Mouse (Mus musculus) lung, embryonic 16.5 days (tissue): ENCODE data around the gene Foxe1. TPM values are rescaled to one million over a fixed set of nuclear protein-coding genes. Genes with fewer than 3 reads are reported as not detected.

Experiments used
- ATAC-seq: fragments of 200-750 bp; cut with Nextera tagmentation; 2 replicates; pipeline ENCODE4 v1.8.0; 2017; ENCODE audit warnings: low read depth, mild to moderate bottlenecking, moderate library complexity
- H3K27ac ChIP-seq: fragments of 300-500 bp; sonication (generic); 2 replicates; pipeline ENCODE4 v1.5.1; 2014; ENCODE audit warnings: mild to moderate bottlenecking, control low read depth, low read length
- H3K27me3 ChIP-seq: fragments of 300-500 bp; sonication (generic); 2 replicates; pipeline ENCODE4 v1.6.1; 2014; ENCODE audit warnings: low read depth, low read length, mixed read lengths; ENCODE audit not compliant: control insufficient read depth, insufficient read depth
- H3K36me3 ChIP-seq: fragments of 300-500 bp; sonication (generic); 2 replicates; pipeline ENCODE4 v1.6.1; 2014; ENCODE audit warnings: low read length; ENCODE audit not compliant: control insufficient read depth, insufficient read depth
- H3K4me1 ChIP-seq: fragments of 300-500 bp; sonication (generic); replicated peaks from 2 replicates; pipeline ENCODE4 v1.6.1; 2014; ENCODE audit warnings: low read length, mixed read lengths; ENCODE audit not compliant: control insufficient read depth, insufficient read depth
- H3K4me2 ChIP-seq: fragments of 300-500 bp; sonication (generic); 2 replicates; pipeline ENCODE4 v1.6.1; 2014; ENCODE audit warnings: low read depth, low read length, control low read depth
- H3K4me3 ChIP-seq: fragments of 300-500 bp; sonication (generic); 2 replicates; pipeline ENCODE4 v1.5.1; 2014; ENCODE audit warnings: mild to moderate bottlenecking, low read length, control low read depth
- H3K9ac ChIP-seq: fragments of 300-500 bp; sonication (generic); 2 replicates; pipeline ENCODE4 v1.6.1; 2014; ENCODE audit warnings: low read length, control low read depth
- H3K9me3 ChIP-seq: fragments of 300-500 bp; sonication (generic); 2 replicates; pipeline ENCODE4 v1.6.1; 2016; ENCODE audit warnings: low read length; ENCODE audit not compliant: control insufficient read depth
- WGBS: fragments of 180-500 bp; shearing (Covaris S2); extraction: QIAGEN DNeasy Blood & Tissue Kit; methylation state at CpG from one replicate; pipeline ENCODE4 v1.1.7; 2014; 5-methylcytosine and 5-hydroxymethylcytosine counted together
- polyA plus RNA-seq: library from polyadenylated mRNA; unstranded; fragments of >200 nt; fragmentation: Nextera tagmentation; extraction: Ambion mirVana; gene quantifications from 2 replicates; pipeline ENCODE4 v1.2.1, GENCODE M21; 2015

Gene Foxe1
- polyA plus RNA-seq: not detected in 2 replicates

DNA sequence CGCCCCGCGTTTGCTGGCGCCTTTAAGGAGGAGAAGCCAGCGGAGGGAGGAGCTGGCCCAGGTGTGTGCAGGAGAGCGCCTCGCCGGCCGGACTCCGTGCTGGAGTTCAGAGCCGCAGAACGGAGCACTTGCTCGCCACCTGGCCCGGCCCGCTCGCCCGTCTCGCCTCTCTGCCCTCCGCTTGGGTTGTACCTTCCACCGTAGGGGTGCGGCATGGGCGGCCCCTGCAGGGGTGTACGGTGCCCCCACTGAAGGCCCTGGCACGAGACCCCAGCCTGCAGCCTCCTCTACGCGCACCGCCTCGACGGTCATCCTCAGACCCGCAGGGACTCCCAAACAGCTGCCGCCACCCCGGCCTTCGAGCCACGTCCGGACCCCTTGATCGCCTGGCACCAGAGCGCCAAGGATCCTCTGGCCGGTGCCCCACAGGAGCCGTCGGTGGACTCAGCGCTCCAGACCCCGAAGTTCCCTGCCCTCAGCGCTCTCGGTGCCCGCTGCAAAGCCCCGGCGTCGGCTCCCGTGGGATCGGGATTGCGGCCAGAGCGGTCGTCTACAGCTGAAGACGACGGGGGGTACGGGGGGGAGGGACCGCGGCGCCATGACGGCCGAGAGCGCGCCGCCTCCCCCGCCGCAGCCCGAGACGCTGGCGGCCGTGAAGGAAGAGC is at the start of gene Foxe1:
Gene Foxe1, plus strand, starts transcription at position 14 of the 665 bp plus-strand sequence.
- whole genome bisulfite sequencing: 1% methylated on average over 61 of the region's 70 CpGs
- H3K27me3 ChIP-seq: peaks cover 98% of the 10 kb centered on the region
- H3K4me1 ChIP-seq: peaks cover 5% of the 10 kb centered on the region
- peak within 1 kb of the TSS; percentile 42 for H3K4me3 ChIP-seq
- H3K4me2 ChIP-seq: peak within 1 kb of the TSS; percentile 55
- H3K27ac ChIP-seq: no peak within 1 kb of the TSS
- no peak within 1 kb of the TSS for H3K9ac ChIP-seq
- H3K36me3 ChIP-seq: no peaks in the 10 kb centered on the region
- H3K9me3 ChIP-seq: no peaks in the 10 kb centered on the region; the same call in 1 of the 2 replicates
- 0 out of 2 replicates have a peak, but pooled peaks have one; percentile 15 for ATAC-seq

DNA sequence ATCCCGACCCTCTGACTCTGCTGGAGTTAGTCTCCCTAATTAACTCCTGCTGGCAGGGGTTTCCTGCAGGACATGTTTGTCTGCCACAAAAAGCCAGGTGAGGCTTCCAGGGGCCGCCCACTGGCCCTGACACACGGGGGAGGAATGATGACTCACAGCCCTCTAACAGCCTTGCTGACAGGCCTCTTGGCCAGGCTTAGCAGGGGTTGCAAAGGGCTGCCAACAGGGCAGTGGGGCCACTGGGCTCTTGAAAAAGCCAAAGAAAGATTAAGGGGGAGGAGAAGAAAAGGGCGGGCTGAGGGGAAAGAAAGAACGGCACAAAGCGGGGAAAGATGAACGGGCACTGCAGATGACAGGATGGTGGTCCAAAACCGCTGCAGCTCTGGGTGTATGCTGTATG is 39.3 kb upstream of the Foxe1 start:
- no peak overlapping the region for H3K27ac ChIP-seq
- peak overlapping the region; percentile 85 for H3K4me2 ChIP-seq
- peak overlapping the region; percentile 75 for H3K4me3 ChIP-seq
- H3K27me3 ChIP-seq: peaks cover 3% of the 10 kb centered on the region; the same call in 1 of the 2 replicates
- peak; percentile 50; the same call in 1 of the 2 replicates for ATAC-seq
- H3K9ac ChIP-seq: peak overlapping the region; percentile 41; the same call in 1 of the 2 replicates
- H3K9me3 ChIP-seq: no peaks in the 10 kb centered on the region
- no peaks in the 10 kb centered on the region for H3K36me3 ChIP-seq
- peaks cover 7% of the 10 kb centered on the region for H3K4me1 ChIP-seq
- 5% methylated on average over 8 of the region's 8 CpGs for WGBS

DNA sequence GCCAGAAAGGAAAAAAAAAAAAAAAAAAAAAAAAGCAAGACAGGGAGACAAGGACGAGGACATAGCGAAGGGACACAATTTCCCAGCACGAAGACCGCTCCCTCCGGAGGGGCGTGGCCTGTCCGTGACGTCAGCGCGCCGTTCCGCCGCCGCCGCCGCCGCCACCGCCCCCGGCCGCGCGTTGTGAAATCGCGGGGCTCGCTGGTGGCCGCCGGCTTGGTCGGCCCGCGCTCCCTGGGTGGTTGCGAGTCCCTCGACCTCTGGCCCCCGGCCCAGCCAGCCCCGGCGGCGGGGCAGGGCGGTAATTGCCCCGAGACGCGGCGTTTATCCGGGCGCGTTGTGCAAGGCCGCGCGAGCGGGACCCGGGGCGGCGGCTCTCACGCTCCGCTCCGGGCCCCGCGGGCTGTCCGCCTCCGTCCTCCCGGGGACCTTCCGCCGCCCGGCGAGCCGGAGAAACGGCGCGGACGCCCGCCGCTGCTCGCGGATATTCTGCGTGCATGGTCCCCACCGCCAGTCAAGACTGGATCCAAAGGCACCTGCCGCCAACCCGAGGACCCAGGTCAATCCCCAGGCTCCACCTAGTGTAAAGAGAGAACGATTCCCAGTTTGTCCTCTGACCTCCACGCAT is 38.5 kb upstream of the Foxe1 start:
- Histone ChIP-seq H3K4me2 (peak overlapping the region; percentile 85), H3K27ac (peak overlapping the region; percentile 57), H3K27me3 (peaks cover 3% of the 10 kb centered on the region; the same call in 1 of the 2 replicates), H3K36me3 (no peaks in the 10 kb centered on the region), H3K9ac (peak overlapping the region; percentile 85), H3K4me3 (peak overlapping the region; percentile 75), H3K4me1 (peaks cover 7% of the 10 kb centered on the region), H3K9me3 (no peaks in the 10 kb centered on the region)
- ATAC-seq: peak; percentile 86
- WGBS: under 1% methylated on average over 60 of the region's 78 CpGs

DNA sequence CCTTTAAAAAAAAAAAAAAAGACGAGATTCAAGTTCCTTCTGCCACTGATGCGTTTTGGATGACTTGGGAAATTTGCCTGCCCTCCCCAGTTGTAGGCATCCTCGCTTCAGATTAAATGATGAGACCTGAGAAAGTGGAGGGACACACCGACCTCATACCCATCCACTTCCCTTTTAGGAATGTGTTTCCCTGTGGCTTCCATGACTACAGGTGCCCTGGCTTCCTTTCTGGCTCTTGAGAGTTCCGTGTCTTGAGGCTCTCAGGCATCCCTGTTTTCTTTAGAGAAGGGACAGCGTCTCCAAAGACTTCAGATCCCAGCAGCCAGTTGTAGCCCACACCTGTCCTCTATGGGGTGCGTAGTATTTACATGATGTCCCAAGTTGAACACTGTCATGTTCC is 38.0 kb upstream of the Foxe1 start:
- no peaks in the 10 kb centered on the region for H3K36me3 ChIP-seq
- no peak overlapping the region for H3K27ac ChIP-seq
- WGBS: 21% methylated on average over 7 of the region's 7 CpGs
- peaks cover 3% of the 10 kb centered on the region; the same call in 1 of the 2 replicates for H3K27me3 ChIP-seq
- H3K4me3 ChIP-seq: peak overlapping the region; percentile 75
- peak overlapping the region; percentile 85 for H3K4me2 ChIP-seq
- H3K9ac ChIP-seq: peak overlapping the region; percentile 85
- H3K4me1 ChIP-seq: peaks cover 7% of the 10 kb centered on the region
- H3K9me3 ChIP-seq: no peaks in the 10 kb centered on the region
- no peak for ATAC-seq

DNA sequence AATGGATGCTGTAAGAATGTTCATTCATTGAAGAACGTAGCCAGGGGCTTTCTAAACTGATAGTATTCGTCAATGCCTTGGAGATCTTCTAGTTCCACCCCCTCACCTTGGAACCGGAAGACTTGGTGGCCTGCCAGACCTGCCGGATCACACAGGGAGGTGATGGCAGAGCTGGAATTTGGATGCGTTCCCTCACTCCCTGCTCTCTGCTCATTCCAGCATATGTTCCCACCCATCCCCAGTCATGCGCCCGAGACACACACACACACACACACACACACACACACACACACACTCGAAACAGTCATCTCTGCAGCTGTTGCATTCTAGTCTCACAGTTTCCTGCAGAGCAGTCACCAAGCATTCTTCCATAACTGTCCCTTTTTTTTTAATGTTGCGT is 36.1 kb upstream of the Foxe1 start:
- no peak overlapping the region for H3K4me3 ChIP-seq
- H3K9ac ChIP-seq: no peak overlapping the region
- H3K36me3 ChIP-seq: no peaks in the 10 kb centered on the region
- no peaks in the 10 kb centered on the region for H3K9me3 ChIP-seq
- WGBS: 27% methylated on average over 9 of the region's 9 CpGs
- H3K4me1 ChIP-seq: peaks cover 7% of the 10 kb centered on the region
- no peak overlapping the region for H3K4me2 ChIP-seq
- H3K27ac ChIP-seq: no peak overlapping the region
- 0 out of 2 replicates have a peak, but pooled peaks have one; percentile 23 for ATAC-seq
- H3K27me3 ChIP-seq: peaks cover 3% of the 10 kb centered on the region; the same call in 1 of the 2 replicates

DNA sequence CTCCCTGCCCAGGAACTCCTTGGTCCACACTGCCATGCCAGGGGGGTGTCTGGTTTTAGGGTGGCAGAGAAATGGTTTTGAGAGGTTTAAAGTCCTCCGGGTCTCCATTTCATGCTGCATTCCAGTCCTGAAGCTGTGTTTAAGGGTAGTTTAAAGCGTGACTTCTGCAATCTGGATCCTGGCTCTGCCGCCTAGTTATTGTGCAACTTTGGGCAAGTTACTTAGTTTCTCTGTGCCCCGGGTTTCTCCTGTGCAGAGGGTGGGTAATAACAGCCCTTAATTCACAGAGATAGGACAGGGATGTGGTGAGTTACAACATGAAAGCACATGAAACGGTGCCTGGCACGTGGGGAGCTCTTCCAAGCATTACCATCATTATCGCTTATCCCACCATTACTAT is 35.5 kb upstream of the Foxe1 start:
- Histone ChIP-seq H3K4me3 (no peak overlapping the region), H3K9ac (no peak overlapping the region), H3K27me3 (peaks cover 3% of the 10 kb centered on the region; the same call in 1 of the 2 replicates), H3K4me1 (peaks cover 7% of the 10 kb centered on the region), H3K36me3 (no peaks in the 10 kb centered on the region), H3K4me2 (no peak overlapping the region), H3K9me3 (no peaks in the 10 kb centered on the region), H3K27ac (no peak overlapping the region)
- no peak for ATAC-seq
- 83% methylated on average over 7 of the region's 7 CpGs for WGBS

DNA sequence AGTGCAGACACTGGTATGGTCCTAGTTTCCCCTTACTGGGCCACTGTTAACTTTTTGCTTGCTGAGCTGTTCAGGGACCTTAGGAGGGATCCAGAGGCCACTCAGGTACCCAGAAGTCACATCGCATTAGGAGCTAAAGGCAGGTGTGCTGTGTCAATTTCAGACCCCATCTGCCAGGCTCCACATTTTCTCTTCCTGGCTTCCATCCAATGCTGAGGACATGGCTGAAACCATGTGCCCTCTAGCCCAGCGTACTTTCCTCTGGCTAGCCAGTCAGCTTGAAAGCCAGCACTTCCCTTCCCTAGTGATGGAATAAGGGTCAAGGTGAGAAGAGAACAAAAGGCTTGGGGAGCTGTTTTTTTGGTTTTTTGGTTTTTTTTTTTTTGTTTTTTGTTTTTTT is 31.8 kb upstream of the Foxe1 start:
- H3K9ac ChIP-seq: no peak overlapping the region
- H3K27me3 ChIP-seq: no peaks in the 10 kb centered on the region
- H3K4me3 ChIP-seq: no peak overlapping the region
- H3K27ac ChIP-seq: no peak overlapping the region
- no peak for ATAC-seq
- no peaks in the 10 kb centered on the region for H3K9me3 ChIP-seq
- no peaks in the 10 kb centered on the region for H3K4me1 ChIP-seq
- 57% methylated on average over 2 of the region's 2 CpGs for WGBS
- H3K4me2 ChIP-seq: no peak overlapping the region
- no peaks in the 10 kb centered on the region for H3K36me3 ChIP-seq

DNA sequence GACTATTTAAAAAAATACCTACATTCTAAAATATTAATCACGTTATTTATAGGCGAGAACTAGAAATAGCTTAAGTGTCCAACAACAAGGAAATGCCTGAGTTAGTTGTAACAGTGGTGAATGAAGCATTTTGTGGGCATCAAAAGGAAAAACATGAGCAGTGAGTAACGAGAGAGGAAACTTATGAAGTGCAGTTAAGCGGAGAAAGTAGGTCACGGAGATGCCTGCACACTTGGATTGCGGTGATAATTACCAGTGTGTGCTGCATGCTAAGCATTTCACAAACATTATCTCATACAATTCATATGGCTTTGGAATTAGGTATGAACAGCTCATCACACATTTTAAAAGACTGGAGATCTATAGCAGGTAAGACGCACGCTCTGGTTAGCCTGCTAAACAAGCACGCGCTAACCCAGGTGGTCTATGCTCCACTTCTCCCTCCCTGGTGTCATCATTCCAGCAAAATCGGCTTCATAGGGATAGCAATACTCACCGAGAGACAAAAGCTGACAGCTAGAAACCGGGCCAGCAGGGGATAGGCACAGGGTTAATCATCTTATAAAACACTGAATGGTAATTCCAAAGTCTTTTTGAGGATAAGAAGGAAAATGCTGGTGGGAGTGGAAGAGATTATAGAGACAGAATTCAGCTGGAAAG is 21.5 kb upstream of the Foxe1 start:
- Histone ChIP-seq H3K4me2 (no peak overlapping the region), H3K36me3 (no peaks in the 10 kb centered on the region), H3K27ac (no peak overlapping the region), H3K27me3 (no peaks in the 10 kb centered on the region), H3K9ac (no peak overlapping the region), H3K4me3 (no peak overlapping the region), H3K9me3 (no peaks in the 10 kb centered on the region), H3K4me1 (no peaks in the 10 kb centered on the region)
- WGBS: 79% methylated on average over 13 of the region's 13 CpGs
- ATAC-seq: no peak

DNA sequence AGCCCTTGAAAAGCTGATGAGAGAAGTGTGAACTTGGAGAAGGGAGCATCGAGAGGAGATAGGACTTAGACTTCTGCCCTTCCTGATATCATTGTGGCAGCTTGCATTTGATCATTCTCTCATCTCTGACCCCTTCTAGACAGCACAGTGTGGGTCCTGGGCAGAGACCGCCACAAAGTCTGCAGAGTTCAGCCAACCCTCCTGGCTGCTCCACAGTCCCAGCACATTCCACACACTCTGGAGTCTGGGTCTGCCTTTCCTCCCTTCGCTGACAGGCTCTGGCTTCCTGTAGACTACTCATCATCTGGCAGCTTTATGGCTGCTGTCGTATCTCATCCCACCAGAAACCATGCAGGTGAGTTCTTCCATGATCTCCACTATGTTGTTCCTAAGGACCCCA is 20.7 kb upstream of the Foxe1 start:
- Histone ChIP-seq H3K36me3 (no peaks in the 10 kb centered on the region), H3K4me3 (no peak overlapping the region), H3K9ac (no peak overlapping the region), H3K4me1 (no peaks in the 10 kb centered on the region), H3K27ac (no peak overlapping the region), H3K9me3 (no peaks in the 10 kb centered on the region), H3K27me3 (no peaks in the 10 kb centered on the region), H3K4me2 (no peak overlapping the region)
- 45% methylated on average over 4 of the region's 4 CpGs for WGBS
- ATAC-seq: no peak
